Mouse (Mus musculus) CH12.LX (cell line): ENCODE measurements around the gene Mrpl16. TPM values are rescaled to one million over a fixed set of nuclear protein-coding genes. Genes with fewer than 3 reads are reported as not detected.

ENCODE experiments used
- DNase-seq: peaks from one replicate; pipeline ENCODE4 v3.0.0-alpha.2; 2013; ENCODE audit errors: extremely low read depth
- H3K27ac ChIP-seq: 2 replicates; pipeline ENCODE4 v1.5.1; 2012; ENCODE audit warnings: low read depth, mild to moderate bottlenecking, control low read depth, moderate library complexity; ENCODE audit not compliant: insufficient read depth
- H3K27me3 ChIP-seq: replicated peaks from 2 replicates; pipeline ENCODE3; 2012; ENCODE audit warnings: inconsistent platforms
- H3K36me3 ChIP-seq, 2 experiments: replicated peaks in 1 of 2; 2 replicates each; pipeline versions ENCODE3 to v1.6.1; 2012; ENCODE audit warnings: inconsistent platforms in 1 of 2, low read length in 1 of 2, mild to moderate bottlenecking in 1 of 2, mixed read lengths in 1 of 2, moderate library complexity in 1 of 2; ENCODE audit not compliant: control insufficient read depth in 1 of 2, insufficient read depth in 1 of 2
- H3K4me1 ChIP-seq, 2 experiments: 2 replicates each; pipeline ENCODE4 v1.6.1; 2012; ENCODE audit warnings: inconsistent platforms in 1 of 2, moderate library complexity in 1 of 2; ENCODE audit not compliant: insufficient read depth in 2 of 2, control insufficient read depth in 1 of 2
- H3K4me2 ChIP-seq: 2 replicates; pipeline ENCODE4 v1.6.1; 2012; ENCODE audit warnings: low read depth, mild to moderate bottlenecking, control low read depth; ENCODE audit not compliant: poor library complexity, insufficient read depth, severe bottlenecking
- H3K4me3 ChIP-seq, 3 experiments: fragments of 150-350 bp in 1 of 3; sonication (generic) in 1 of 3; replicated peaks in 1 of 3; 2 replicates each; pipeline versions ENCODE3 to v1.5.1; 2011 to 2012; ENCODE audit warnings: low read depth in 2 of 3, low read length in 2 of 3, mild to moderate bottlenecking in 2 of 3, moderate library complexity in 2 of 3, control low read depth in 1 of 3, improper control_type of control experiment in 1 of 3, inconsistent platforms in 1 of 3, mixed read lengths in 1 of 3; ENCODE audit not compliant: poor library complexity in 1 of 3
- H3K79me2 ChIP-seq: replicated peaks from 2 replicates; pipeline ENCODE4 v1.6.1; 2012; ENCODE audit warnings: mild to moderate bottlenecking, moderate library complexity; ENCODE audit not compliant: control insufficient read depth, poor library complexity, insufficient read depth, severe bottlenecking; ENCODE audit errors: extremely low read depth
- H3K9ac ChIP-seq: 2 replicates; pipeline ENCODE4 v1.6.1; 2012; ENCODE audit warnings: low read depth, mild to moderate bottlenecking, control low read depth, moderate library complexity; ENCODE audit not compliant: insufficient read depth
- H3K9me3 ChIP-seq: replicated peaks from 2 replicates; pipeline ENCODE3; 2012; ENCODE audit warnings: low read length, inconsistent platforms, mixed read lengths
- BHLHE40 ChIP-seq: IDR thresholded peaks from 2 replicates; pipeline ENCODE4 v1.6.1; 2011; ENCODE audit warnings: mild to moderate bottlenecking, low read depth, low read length, improper control_type of control experiment
- CHD1 ChIP-seq: IDR thresholded peaks from 2 replicates; pipeline ENCODE4 v1.6.1; 2012; ENCODE audit warnings: low read depth, low read length, improper control_type of control experiment, inconsistent platforms
- CHD2 ChIP-seq: IDR thresholded peaks from 2 replicates; pipeline ENCODE4 v1.6.1; 2011; ENCODE audit warnings: low read length, improper control_type of control experiment
- ETS1 ChIP-seq: conservative IDR thresholded peaks from 2 replicates; pipeline ENCODE4 v1.6.1; 2012; ENCODE audit warnings: low read depth, mild to moderate bottlenecking, inconsistent platforms, low read length, improper control_type of control experiment, moderate library complexity
- GABPA ChIP-seq: IDR thresholded peaks from 2 replicates; pipeline ENCODE4 v1.6.1; 2012; ENCODE audit warnings: low read depth, low read length, improper control_type of control experiment, inconsistent platforms; ENCODE audit not compliant: insufficient replicate concordance
- JUN ChIP-seq: IDR thresholded peaks from 2 replicates; pipeline ENCODE4 v1.6.1; 2011; ENCODE audit warnings: low read depth, mild to moderate bottlenecking, low read length, improper control_type of control experiment, moderate library complexity; ENCODE audit not compliant: insufficient read depth
- MAX ChIP-seq: IDR thresholded peaks from 2 replicates; pipeline ENCODE4 v1.6.1; 2011; ENCODE audit warnings: low read length, improper control_type of control experiment
- MEF2A ChIP-seq: IDR thresholded peaks from 2 replicates; pipeline ENCODE4 v1.6.1; 2014; ENCODE audit warnings: low read depth, mild to moderate bottlenecking, inconsistent platforms, low read length, improper control_type of control experiment, borderline replicate concordance
- MYC ChIP-seq: IDR thresholded peaks from 2 replicates; pipeline ENCODE4 v1.6.1; 2011; ENCODE audit warnings: low read depth, mild to moderate bottlenecking, improper control_type of control experiment, low read length
- NRF1 ChIP-seq: IDR thresholded peaks from 2 replicates; pipeline ENCODE4 v1.6.1; 2014; ENCODE audit warnings: low read depth, mild to moderate bottlenecking, inconsistent platforms, low read length, improper control_type of control experiment, moderate library complexity
- PAX5 ChIP-seq: IDR thresholded peaks from 2 replicates; pipeline ENCODE4 v1.6.1; 2012; ENCODE audit warnings: low read length, inconsistent platforms, mixed read lengths
- RAD21 ChIP-seq: IDR thresholded peaks from 2 replicates; pipeline ENCODE4 v1.6.1; 2011; ENCODE audit warnings: low read depth, mild to moderate bottlenecking, low read length, improper control_type of control experiment, moderate library complexity
- RCOR1 ChIP-seq: conservative IDR thresholded peaks from 2 replicates; pipeline ENCODE4 v1.6.1; 2012; ENCODE audit warnings: low read depth, mild to moderate bottlenecking, inconsistent platforms, low read length, improper control_type of control experiment
- SMC3 ChIP-seq: IDR thresholded peaks from 2 replicates; pipeline ENCODE4 v1.6.1; 2011; ENCODE audit warnings: low read depth, low read length, improper control_type of control experiment
- TBP ChIP-seq: conservative IDR thresholded peaks from 2 replicates; pipeline ENCODE4 v1.6.1; 2011; ENCODE audit warnings: low read depth, low read length, improper control_type of control experiment
- TCF12 ChIP-seq: IDR thresholded peaks from 2 replicates; pipeline ENCODE4 v1.6.1; 2014; ENCODE audit warnings: low read depth, mild to moderate bottlenecking, inconsistent platforms, low read length, improper control_type of control experiment
- USF2 ChIP-seq: conservative IDR thresholded peaks from 2 replicates; pipeline ENCODE4 v1.6.1; 2011; ENCODE audit warnings: low read depth, low read length, improper control_type of control experiment
- ZC3H11A ChIP-seq: IDR thresholded peaks from 2 replicates; pipeline ENCODE4 v1.6.1; 2012; ENCODE audit warnings: low read depth, mild to moderate bottlenecking, inconsistent platforms, low read length, improper control_type of control experiment
- ZMIZ1 ChIP-seq: IDR thresholded peaks from 2 replicates; pipeline ENCODE4 v1.6.1; 2012; ENCODE audit warnings: low read depth, mild to moderate bottlenecking, inconsistent platforms, low read length, improper control_type of control experiment
- dilution Hi-C: fragments of 300-500 bp; cut with MboI; formaldehyde crosslinking; loops from 2 replicates; pipeline ENCODE4 v1.14.3; 2020; ENCODE audit warnings: low sequenced_read_pairs; ENCODE audit not compliant: extremely low pct_unique_long_range_greater_than_20kb, extremely low pct_ligation_motif_present
- in situ Hi-C: fragments of 300-500 bp; cut with MboI; formaldehyde crosslinking; loops from 3 replicates; pipeline ENCODE4 v1.14.3; 2019; ENCODE audit warnings: low sequenced_read_pairs, low pct_ligation_motif_present, low pct_unique_long_range_greater_than_20kb, mixed read lengths
- polyA plus RNA-seq: library from polyadenylated mRNA; unstranded; fragments of >175 nt; gene quantifications from 2 replicates; pipeline ENCODE4 v1.2.1, GENCODE M21; 2012; ENCODE audit warnings: low read depth; ENCODE audit not compliant: insufficient read length
- total RNA-seq, 2 experiments: library from RNA; depleted of rRNA; stranded (reverse); fragments of 300-350 nt in 1 of 2; fragments of >200 nt in 1 of 2; gene quantifications; 2 replicates each; pipeline ENCODE4 v1.2.3; 2012 to 2014

Mrpl16 gene
- total and polyA plus RNA-seq, 3 experiments: 61.8 to 77.3 (median 72.8) TPM

- no peaks in the 10 kb centered on the region for H3K9me3 ChIP-seq
- DNase-seq: no peak
- H3K4me3 ChIP-seq: no peak overlapping the region
- TF ChIP-seq JUN: no peak
- no peaks in the 10 kb centered on the region for H3K79me2 ChIP-seq
- H3K4me2 ChIP-seq: no peak overlapping the region
- peaks cover 0 to 4% of the 10 kb centered on the region in 2 experiments; a peak in 1 of 4 replicates for H3K4me1 ChIP-seq
- H3K27me3 ChIP-seq: no peaks in the 10 kb centered on the region
- no peak overlapping the region for H3K9ac ChIP-seq
- no peak overlapping the region for H3K27ac ChIP-seq
- H3K36me3 ChIP-seq: no peaks in the 10 kb centered on the region
- in situ Hi-C loops: no loop called here
- dilution Hi-C loops: no loop called here
Measured at GRCm38 (mm10) chr19:11787826-11788225, 17.6 kb downstream of the Mrpl16 start.

DNA sequence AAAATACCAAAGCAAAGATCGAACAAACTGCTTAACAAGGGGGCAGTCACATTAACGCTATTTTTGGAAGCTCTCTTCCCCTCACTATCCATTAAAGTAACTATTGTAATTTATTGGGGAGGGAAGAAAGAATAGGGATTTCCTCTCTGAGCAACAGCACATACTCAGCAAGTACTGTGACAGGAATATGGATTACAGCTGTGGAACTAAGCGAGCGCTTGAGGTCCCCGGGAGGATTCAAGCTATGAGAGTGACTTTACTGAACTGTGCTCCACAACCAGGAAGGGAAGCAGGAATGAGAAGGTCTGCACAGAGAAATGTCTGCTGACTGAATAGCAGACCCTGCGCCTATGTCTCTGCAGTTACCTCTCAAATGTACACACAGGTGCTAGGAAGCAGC is 18.7 kb downstream of the Mrpl16 start:
- Histone ChIP-seq H3K9me3 (no peaks in the 10 kb centered on the region), H3K27me3 (no peaks in the 10 kb centered on the region), H3K4me1 (peaks cover 0 to 4% of the 10 kb centered on the region in 2 experiments; a peak in 1 of 4 replicates), H3K27ac (no peak overlapping the region), H3K4me3 (no peak overlapping the region), H3K79me2 (no peaks in the 10 kb centered on the region), H3K36me3 (no peaks in the 10 kb centered on the region), H3K4me2 (no peak overlapping the region), H3K9ac (no peak overlapping the region)
- in situ Hi-C loops (no loop called here), dilution Hi-C loops (no loop called here)
- no peak for TF ChIP-seq MAX
- no peak for TF ChIP-seq USF2
- TF ChIP-seq BHLHE40: no peak
- TF ChIP-seq CHD2: no peak
- TF ChIP-seq ZC3H11A: no peak
- no peak for TF ChIP-seq GABPA
- no peak for TF ChIP-seq MEF2A
- TF ChIP-seq NRF1: no peak
- no peak for TF ChIP-seq CHD1
- no peak for TF ChIP-seq RAD21
- no peak for TF ChIP-seq MYC
- no peak for TF ChIP-seq ZMIZ1
- no peak for TF ChIP-seq PAX5
- no peak for TF ChIP-seq RCOR1
- TF ChIP-seq JUN: no peak
- TF ChIP-seq TBP: no peak
- no peak for TF ChIP-seq ETS1
- TF ChIP-seq TCF12: no peak
- TF ChIP-seq SMC3: no peak
- DNase-seq: no peak
